Mouse (Mus musculus) embryonic facial prominence, embryonic 13.5 days (tissue): Measurements from ENCODE around the gene Sema6c. TPM values are rescaled to one million over a fixed set of nuclear protein-coding genes. Genes with fewer than 3 reads are reported as not detected.
"Not testable (repeated sequence)": the region's sequence is repeated elsewhere in the genome, so short reads cannot be mapped to it uniquely, and the experiment has no call there.

ENCODE experiments used
- ATAC-seq: fragments of 200-750 bp; cut with Nextera tagmentation; 2 replicates; pipeline ENCODE4 v1.8.0; 2017; ENCODE audit warnings: low read depth; ENCODE audit not compliant: insufficient number of reproducible peaks, insufficient read depth, low FRiP score, low TSS enrichment
- H3K27ac ChIP-seq: fragments of 300-500 bp; sonication (generic); 2 replicates; pipeline ENCODE4 v1.5.1; 2015; ENCODE audit warnings: moderate library complexity, mild to moderate bottlenecking, inconsistent platforms
- H3K27me3 ChIP-seq: fragments of 300-500 bp; sonication (generic); 2 replicates; pipeline ENCODE4 v1.6.1; 2015; ENCODE audit warnings: mild to moderate bottlenecking, inconsistent platforms
- H3K36me3 ChIP-seq: fragments of 300-500 bp; sonication (generic); 2 replicates; pipeline ENCODE4 v1.6.1; 2015; ENCODE audit warnings: mild to moderate bottlenecking, inconsistent platforms
- H3K4me1 ChIP-seq: fragments of 300-500 bp; sonication (generic); 2 replicates; pipeline ENCODE4 v1.6.1; 2015; ENCODE audit warnings: inconsistent platforms
- H3K4me2 ChIP-seq: fragments of 300-500 bp; sonication (generic); 2 replicates; pipeline ENCODE4 v1.6.1; 2015; ENCODE audit warnings: moderate library complexity, mild to moderate bottlenecking, inconsistent platforms
- H3K4me3 ChIP-seq: fragments of 300-500 bp; sonication (generic); 2 replicates; pipeline ENCODE4 v1.5.1; 2015; ENCODE audit warnings: mild to moderate bottlenecking, inconsistent platforms
- H3K9ac ChIP-seq: fragments of 300-500 bp; sonication (generic); 2 replicates; pipeline ENCODE4 v1.6.1; 2015; ENCODE audit warnings: mild to moderate bottlenecking, inconsistent platforms
- H3K9me3 ChIP-seq: fragments of 300-500 bp; sonication (generic); 2 replicates; pipeline ENCODE4 v1.6.1; 2016; ENCODE audit warnings: inconsistent platforms
- WGBS: fragments of 180-500 bp; shearing (Covaris S2); methylation state at CpG from one replicate; pipeline ENCODE4 v1.1.7; 2015; ENCODE audit warnings: mixed read lengths; 5-methylcytosine and 5-hydroxymethylcytosine counted together
- polyA plus RNA-seq: library from polyadenylated mRNA; unstranded; fragments of >200 nt; fragmentation: Nextera tagmentation; extraction: Ambion mirVana; gene quantifications from 2 replicates; pipeline ENCODE4 v1.2.1, GENCODE M21; 2015

Sema6c gene
- 9.4 and 10.1 TPM in 2 replicates for polyA plus RNA-seq

DNA sequence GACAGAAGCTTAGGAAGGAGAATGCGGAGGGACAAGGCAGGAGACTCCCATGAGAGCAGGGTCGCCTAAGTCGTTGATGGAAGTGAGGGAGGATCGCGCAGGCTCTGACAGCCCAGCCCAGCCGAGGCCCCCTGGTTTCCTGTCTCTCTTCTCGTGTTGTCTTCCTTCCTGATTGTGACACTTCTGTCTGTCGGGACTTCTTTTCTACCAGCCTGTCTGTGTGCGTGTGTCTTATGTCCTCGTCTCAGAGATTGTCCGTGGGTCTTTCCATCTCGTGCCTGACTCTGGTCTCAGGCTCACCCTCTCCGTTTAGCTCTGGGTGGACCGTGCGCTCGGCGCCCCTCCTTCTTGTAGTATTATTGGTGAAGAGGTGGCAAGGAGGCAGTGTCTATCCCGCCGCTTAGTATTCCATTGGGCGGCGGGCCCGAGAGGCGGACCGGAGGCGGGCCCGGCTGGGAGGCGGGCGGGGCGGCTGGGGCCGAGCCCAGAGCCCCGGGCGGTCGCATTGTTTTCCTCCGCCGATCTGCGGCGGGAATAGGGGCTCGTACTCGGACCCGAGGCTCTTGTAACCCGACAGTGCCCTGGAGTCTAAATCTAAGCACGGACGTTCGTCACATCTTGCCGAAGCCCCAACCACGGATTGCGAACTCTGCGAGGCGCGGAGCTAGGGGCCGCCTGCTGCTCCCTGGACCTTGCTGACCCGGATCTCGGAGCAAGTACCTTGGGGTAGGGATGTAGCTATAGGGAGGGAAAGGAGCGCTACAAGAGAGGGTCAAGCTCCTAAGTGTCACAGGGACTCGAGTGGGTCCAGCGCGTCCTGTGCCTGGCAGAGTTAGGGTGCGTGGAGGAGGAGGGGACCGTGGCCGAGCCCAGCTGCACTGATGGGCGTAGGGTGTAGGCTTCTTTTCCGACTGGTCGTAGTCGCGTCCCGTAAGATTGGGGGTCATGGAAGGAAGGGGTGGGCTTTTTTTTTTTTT, at the start of gene Sema6c:
Gene Sema6c (plus strand): TSS at position 471 of the 977 bp plus-strand sequence.
- Histone ChIP-seq H3K4me2 (peak within 1 kb of the TSS; percentile 76), H3K27me3 (peaks cover 6% of the 10 kb centered on the region; the same call in 1 of the 2 replicates), H3K9me3 (no peaks in the 10 kb centered on the region), H3K36me3 (peaks cover 12% of the 10 kb centered on the region), H3K27ac (peak within 1 kb of the TSS; percentile 45; the same call in 1 of the 2 replicates), H3K4me3 (peak within 1 kb of the TSS; percentile 89), H3K4me1 (peaks cover 32% of the 10 kb centered on the region), H3K9ac (peak within 1 kb of the TSS; percentile 84)
- peak; percentile 95 for ATAC-seq
- WGBS = under 1% methylated on average over 65 of the region's 66 CpGs

DNA sequence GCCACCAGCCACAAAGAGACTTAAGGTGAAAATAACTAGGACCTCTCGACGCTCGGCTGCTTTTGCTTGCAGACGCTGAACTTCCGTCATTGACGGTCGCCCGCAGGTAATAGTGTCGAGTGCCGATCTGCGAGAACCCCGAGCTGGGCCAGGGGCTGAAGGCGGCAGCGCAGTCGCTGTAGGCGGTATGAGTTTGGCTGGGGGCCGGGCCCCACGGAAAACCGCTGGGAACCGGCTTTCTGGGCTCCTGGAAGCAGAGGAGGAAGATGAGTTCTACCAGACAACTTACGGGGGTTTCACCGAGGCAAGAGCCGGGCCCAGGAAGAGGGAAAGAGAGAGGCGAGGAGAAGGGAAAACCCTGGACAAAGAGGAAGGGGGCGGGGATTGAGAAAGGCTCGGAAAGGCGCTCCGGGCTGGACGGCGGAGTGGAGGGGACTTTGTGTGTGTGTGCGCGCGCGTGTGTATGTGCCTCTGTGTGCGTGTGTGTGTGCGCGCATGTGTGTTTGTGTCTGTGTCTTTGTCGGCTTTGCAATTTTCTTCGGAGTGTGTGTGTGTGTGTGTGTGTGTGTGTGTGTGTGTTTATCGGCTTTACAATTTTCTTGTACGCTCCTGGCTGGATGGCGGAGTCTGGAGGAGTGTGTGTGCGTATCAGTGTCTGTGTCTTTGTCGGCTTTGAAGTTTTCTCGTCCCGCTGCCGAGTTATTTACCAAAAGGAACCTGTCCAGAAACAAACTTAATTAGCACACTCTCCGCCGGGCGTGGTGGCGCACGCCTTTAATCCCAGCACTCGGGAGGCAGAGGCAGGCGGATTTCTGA, 49.1 kb upstream of the Sema6c start, which contains the start of gene Vps72:
Gene Vps72 (plus strand): TSS at position 112 of the 816 bp plus-strand sequence.
- under 1% methylated on average over 54 of the region's 54 CpGs for WGBS
- ATAC-seq = 0 out of 2 replicates have a peak, but pooled peaks have one; percentile 45
- H3K9ac ChIP-seq = peak within 1 kb of the TSS; percentile 89
- no peaks in the 10 kb centered on the region for H3K27me3 ChIP-seq
- H3K36me3 ChIP-seq = peaks cover 21% of the 10 kb centered on the region
- H3K4me1 ChIP-seq = peaks cover 9% of the 10 kb centered on the region
- peak within 1 kb of the TSS; percentile 74 for H3K4me3 ChIP-seq
- peak within 1 kb of the TSS; percentile 57 for H3K4me2 ChIP-seq
- peak within 1 kb of the TSS; percentile 98 for H3K27ac ChIP-seq
- no peaks in the 10 kb centered on the region for H3K9me3 ChIP-seq

DNA sequence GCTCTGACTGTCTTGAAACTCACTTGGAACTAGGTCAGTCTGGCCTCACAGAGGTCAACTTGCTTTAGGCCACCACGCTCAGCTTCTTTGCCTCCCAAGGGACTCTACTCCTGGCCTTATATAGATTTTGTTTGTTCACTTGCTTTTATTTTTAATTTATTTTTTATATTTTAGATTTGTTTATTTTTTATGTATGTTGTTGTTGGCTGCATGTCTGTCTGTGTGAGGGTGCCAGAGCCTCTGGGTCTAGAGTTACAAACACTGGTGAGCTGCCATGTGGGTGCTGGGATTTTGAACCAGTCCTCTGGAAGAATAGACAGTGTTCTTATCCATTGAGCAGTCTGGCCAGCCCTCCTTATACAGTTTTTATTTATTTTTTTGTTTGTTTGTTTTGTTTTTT, 47.5 kb upstream of the Sema6c start:
- H3K4me3 ChIP-seq = peak overlapping the region; percentile 74; the same call in 1 of the 2 replicates
- 89% methylated on average over 1 of the region's 1 CpGs for WGBS

DNA sequence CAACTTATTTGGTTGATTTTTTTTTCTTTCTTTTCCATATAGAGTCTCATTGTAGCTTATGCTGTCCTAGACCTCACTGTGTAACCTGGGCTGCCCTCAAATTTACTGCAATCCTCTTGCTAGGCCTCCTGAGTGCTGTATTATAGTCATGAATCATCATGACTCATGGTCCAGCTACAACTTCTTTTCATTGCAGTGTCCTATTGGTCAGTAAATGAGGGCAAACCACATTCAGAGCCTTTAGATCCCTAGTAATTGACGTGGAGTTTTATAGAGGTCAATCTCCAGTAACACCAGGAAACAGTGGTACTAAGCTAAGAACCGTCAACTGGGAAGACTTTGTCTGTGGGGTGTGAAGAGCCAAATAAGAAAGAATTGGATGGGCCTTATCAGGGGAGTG, 42.5 kb upstream of the Sema6c start:
- no peak for ATAC-seq
- H3K4me3 ChIP-seq = no peak overlapping the region
- no peak overlapping the region for H3K4me2 ChIP-seq
- H3K36me3 ChIP-seq = peaks cover 81% of the 10 kb centered on the region
- H3K27me3 ChIP-seq = no peaks in the 10 kb centered on the region
- no peaks in the 10 kb centered on the region for H3K9me3 ChIP-seq
- 92% methylated on average over 2 of the region's 2 CpGs for WGBS
- H3K4me1 ChIP-seq = peaks cover 2% of the 10 kb centered on the region; the same call in 1 of the 2 replicates
- H3K27ac ChIP-seq = no peak overlapping the region
- H3K9ac ChIP-seq = no peak overlapping the region

More for the DNA sequence above, 47.5 kb upstream of the Sema6c start:
- H3K9me3 ChIP-seq = no peaks in the 10 kb centered on the region
- H3K4me1 ChIP-seq = peaks cover 9% of the 10 kb centered on the region
- peak overlapping the region; percentile 53; the same call in 1 of the 2 replicates for H3K9ac ChIP-seq
- peak overlapping the region; percentile 57 for H3K4me2 ChIP-seq
- no peak for ATAC-seq
- no peaks in the 10 kb centered on the region for H3K27me3 ChIP-seq
- no peak overlapping the region for H3K27ac ChIP-seq
- H3K36me3 ChIP-seq = peaks cover 33% of the 10 kb centered on the region

DNA sequence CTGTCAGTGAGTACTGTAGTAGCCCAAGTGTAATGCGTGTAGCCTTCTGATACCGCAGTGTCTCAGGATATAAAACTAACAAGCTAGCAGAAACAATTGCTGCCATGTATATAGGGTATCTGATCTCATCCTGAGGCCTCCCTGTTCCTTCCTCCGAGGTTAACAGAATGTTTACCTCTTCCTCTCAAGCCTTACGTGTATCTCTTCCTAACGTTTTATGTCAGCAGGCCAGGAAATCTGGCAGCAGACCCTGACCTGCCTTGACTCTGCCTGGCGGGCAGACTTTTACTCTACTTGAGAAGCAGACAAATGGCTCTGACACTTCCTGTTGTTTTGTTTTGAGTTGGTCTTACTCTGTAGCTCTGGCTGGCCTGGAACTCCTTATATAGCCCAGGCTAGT, 38.7 kb upstream of the Sema6c start:
- WGBS = 83% methylated on average over 6 of the region's 6 CpGs
- ATAC-seq = no peak

DNA sequence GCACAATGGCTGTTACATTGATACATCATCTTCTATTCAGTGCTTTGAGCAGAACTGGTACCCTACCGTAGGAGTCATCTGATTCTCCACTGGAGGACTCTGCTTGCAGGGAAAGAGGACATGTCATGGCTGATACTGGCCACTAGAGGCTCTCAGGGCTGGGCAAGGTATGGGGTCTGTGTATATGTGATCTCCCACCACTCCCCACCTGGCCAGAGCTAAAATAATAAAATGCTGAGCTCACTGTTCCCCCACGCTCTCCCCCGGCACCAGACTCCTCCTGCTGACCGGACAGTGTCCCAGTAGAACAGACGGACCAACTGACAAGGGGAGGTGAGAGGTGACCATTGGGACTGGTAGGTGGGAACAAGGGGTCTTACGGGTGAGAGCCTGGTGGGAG, 36.0 kb upstream of the Sema6c start, which contains the start of gene Tmod4:
Gene Tmod4 (plus strand): TSS at position 231 of the 400 bp plus-strand sequence.
- no peak for ATAC-seq
- Histone ChIP-seq H3K4me3 (no peak within 1 kb of the TSS), H3K9ac (no peak within 1 kb of the TSS), H3K4me2 (no peak within 1 kb of the TSS), H3K4me1 (peaks cover 20% of the 10 kb centered on the region), H3K27me3 (no peaks in the 10 kb centered on the region), H3K9me3 (no peaks in the 10 kb centered on the region), H3K27ac (peak within 1 kb of the TSS; percentile 63), H3K36me3 (peaks cover 50% of the 10 kb centered on the region)
- 59% methylated on average over 6 of the region's 6 CpGs for WGBS

More for the DNA sequence above, 38.7 kb upstream of the Sema6c start:
- Histone ChIP-seq H3K27ac (peak overlapping the region; percentile 49; the same call in 1 of the 2 replicates), H3K9ac (no peak overlapping the region), H3K9me3 (no peaks in the 10 kb centered on the region), H3K36me3 (peaks cover 63% of the 10 kb centered on the region), H3K4me3 (no peak overlapping the region), H3K4me1 (peaks cover 20% of the 10 kb centered on the region), H3K4me2 (no peak overlapping the region), H3K27me3 (no peaks in the 10 kb centered on the region)

DNA sequence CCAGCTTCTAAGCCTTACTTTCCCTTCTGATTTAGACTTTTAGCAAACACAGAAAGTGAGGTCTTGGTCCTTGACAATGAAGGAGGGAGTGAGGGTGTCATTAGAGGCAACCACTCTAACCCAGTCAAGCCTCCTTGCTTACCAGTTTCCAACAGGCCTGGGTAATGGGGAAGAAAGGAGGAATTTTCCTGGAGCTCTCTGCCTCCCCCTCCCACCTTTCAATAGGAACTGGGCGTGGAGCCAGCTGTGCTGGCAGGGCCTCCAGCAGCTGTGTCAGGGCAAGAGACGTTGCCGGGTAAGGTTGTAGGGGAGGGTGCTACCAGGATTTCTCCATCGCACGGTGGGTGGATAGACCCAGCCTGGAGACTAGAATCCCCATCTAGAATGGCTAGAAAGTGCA, 35.3 kb upstream of the Sema6c start:
- Histone ChIP-seq H3K9ac (no peak overlapping the region), H3K27me3 (no peaks in the 10 kb centered on the region), H3K9me3 (no peaks in the 10 kb centered on the region), H3K4me1 (peaks cover 20% of the 10 kb centered on the region), H3K27ac (peak overlapping the region; percentile 63), H3K4me2 (no peak overlapping the region), H3K36me3 (peaks cover 48% of the 10 kb centered on the region), H3K4me3 (no peak overlapping the region)
- WGBS = 18% methylated on average over 5 of the region's 5 CpGs
- peak; percentile 50; the same call in 1 of the 2 replicates for ATAC-seq

DNA sequence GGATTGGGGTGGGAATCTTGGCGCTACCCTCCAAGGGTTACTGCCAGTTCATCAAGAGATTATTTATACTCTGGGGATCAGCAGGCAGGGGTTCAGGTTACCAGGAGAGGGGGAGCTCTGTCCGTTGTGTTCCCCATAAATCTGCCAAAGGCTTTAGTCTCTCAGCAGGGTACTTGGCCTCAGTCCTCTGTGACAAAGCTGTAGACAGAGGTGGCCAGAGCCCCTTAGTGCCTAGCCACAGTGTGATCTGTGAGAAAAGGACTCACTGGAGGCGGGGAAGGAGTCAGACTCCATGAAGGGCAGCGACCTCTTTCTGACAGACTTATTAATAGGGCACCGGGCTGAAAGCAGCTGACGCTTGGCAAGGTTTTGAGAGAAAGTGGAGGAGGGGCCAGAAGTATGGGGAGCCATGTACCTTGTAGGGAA, 31.0 kb upstream of the Sema6c start:
- no peak for ATAC-seq
- Histone ChIP-seq H3K9me3 (no peaks in the 10 kb centered on the region), H3K36me3 (peaks cover 33% of the 10 kb centered on the region), H3K27ac (no peak overlapping the region), H3K4me3 (no peak overlapping the region), H3K27me3 (no peaks in the 10 kb centered on the region), H3K9ac (peak overlapping the region; percentile 47; the same call in 1 of the 2 replicates), H3K4me2 (no peak overlapping the region), H3K4me1 (peaks cover 20% of the 10 kb centered on the region)
- 69% methylated on average over 6 of the region's 6 CpGs for WGBS

DNA sequence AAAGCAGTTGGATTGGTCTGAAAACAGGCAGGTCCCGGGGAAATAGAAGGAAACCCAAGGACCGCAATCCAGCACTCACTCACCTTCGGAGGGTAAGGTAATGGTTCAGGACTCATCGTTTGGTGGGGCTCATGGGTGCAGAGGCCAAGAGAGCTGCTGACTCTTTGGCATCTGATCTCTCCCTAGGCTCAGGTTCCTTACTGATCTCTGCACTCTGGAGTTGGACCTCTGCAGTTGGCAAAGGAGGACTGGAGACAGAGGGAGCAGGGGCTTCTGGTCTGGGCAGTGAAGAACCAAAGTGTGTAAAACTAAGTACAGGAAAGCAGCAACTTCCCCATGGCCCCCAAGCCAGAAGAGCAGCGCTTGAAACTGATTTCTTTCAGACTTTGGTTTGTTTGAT, 30.2 kb upstream of the Sema6c start:
- H3K4me1 ChIP-seq = peaks cover 14% of the 10 kb centered on the region
- 81% methylated on average over 5 of the region's 5 CpGs for WGBS
- no peaks in the 10 kb centered on the region for H3K9me3 ChIP-seq
- H3K4me3 ChIP-seq = no peak overlapping the region
- no peak overlapping the region for H3K9ac ChIP-seq
- peaks cover 33% of the 10 kb centered on the region for H3K36me3 ChIP-seq
- ATAC-seq = no peak
- no peak overlapping the region for H3K4me2 ChIP-seq
- H3K27me3 ChIP-seq = no peaks in the 10 kb centered on the region
- H3K27ac ChIP-seq = no peak overlapping the region

DNA sequence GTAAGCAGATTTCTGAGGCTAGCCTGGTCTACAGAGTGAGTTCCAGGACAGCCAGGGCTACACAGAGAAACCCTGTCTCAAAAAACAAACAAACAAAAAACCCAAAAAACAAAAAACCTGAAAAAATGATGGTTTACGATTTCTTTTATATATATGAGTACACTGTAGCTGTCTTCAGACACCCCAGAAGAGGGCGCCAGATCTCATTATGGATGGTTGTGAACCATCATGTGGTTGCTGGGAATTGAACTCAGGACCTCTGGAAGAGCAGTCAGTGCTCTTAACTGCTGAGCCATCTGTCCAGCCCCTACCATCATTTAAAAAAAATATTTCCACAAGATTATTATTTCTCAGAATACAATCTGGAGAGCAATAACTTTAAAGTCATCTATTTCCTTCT, 27.9 kb upstream of the Sema6c start:
- H3K27me3 ChIP-seq, H3K27ac ChIP-seq, ATAC-seq, H3K4me2 ChIP-seq, H3K9me3 ChIP-seq, H3K9ac ChIP-seq: not testable (repeated sequence)
- peaks cover 20% of the 10 kb centered on the region for H3K4me1 ChIP-seq
- peak overlapping the region; percentile 71; the same call in 1 of the 2 replicates for H3K4me3 ChIP-seq
- WGBS = 86% methylated on average over 2 of the region's 2 CpGs
- H3K36me3 ChIP-seq = peaks cover 33% of the 10 kb centered on the region

DNA sequence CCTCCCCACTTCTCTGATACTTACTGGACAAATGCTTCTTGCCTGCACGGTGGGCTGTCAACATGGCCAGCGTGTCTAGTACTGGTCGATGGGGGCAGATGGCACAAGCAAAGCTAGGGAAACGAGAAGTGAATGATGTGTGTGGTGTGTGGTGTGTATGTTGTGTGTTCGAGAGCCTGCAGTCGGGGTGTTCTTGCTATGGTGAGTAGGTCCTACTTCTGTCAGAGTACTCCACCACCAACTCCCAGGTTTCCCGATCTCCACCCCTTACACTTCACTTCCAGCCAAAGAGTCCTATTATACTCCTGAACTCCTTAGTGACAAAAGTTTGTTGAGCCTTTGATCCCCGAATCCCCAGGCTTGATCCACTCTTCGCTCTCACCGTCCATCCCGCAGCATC, 27.1 kb upstream of the Sema6c start:
- H3K9ac ChIP-seq = peak overlapping the region; percentile 86
- peaks cover 20% of the 10 kb centered on the region for H3K4me1 ChIP-seq
- peak overlapping the region; percentile 85 for H3K27ac ChIP-seq
- 57% methylated on average over 11 of the region's 11 CpGs for WGBS
- ATAC-seq = no peak
- no peaks in the 10 kb centered on the region for H3K27me3 ChIP-seq
- peak overlapping the region; percentile 71 for H3K4me3 ChIP-seq
- peak overlapping the region; percentile 85 for H3K4me2 ChIP-seq
- H3K9me3 ChIP-seq = no peaks in the 10 kb centered on the region
- peaks cover 35% of the 10 kb centered on the region for H3K36me3 ChIP-seq
